Mouse (Mus musculus) hindbrain, embryonic 10.5 days (tissue): Measurements from ENCODE around the gene Rbm4b. TPM values are rescaled to one million over a fixed set of nuclear protein-coding genes. Genes with fewer than 3 reads are reported as not detected.

Experiments used
- DNase-seq: peaks from one replicate; pipeline ENCODE4 v3.0.0-alpha.2; 2017; ENCODE audit warnings: low spot score
- H3K27ac ChIP-seq: fragments of 300-500 bp; sonication (generic); 2 replicates; pipeline ENCODE4 v1.5.1; 2016; ENCODE audit warnings: mild to moderate bottlenecking, moderate library complexity
- H3K27me3 ChIP-seq: fragments of 300-500 bp; sonication (generic); 2 replicates; pipeline ENCODE4 v1.6.1; 2016; ENCODE audit warnings: mild to moderate bottlenecking; ENCODE audit not compliant: poor library complexity, insufficient read depth, severe bottlenecking
- H3K36me3 ChIP-seq: fragments of 300-500 bp; sonication (generic); 2 replicates; pipeline ENCODE4 v1.6.1; 2016; ENCODE audit warnings: mild to moderate bottlenecking, moderate library complexity
- H3K4me1 ChIP-seq: fragments of 300-500 bp; sonication (generic); replicated peaks from 2 replicates; pipeline ENCODE4 v1.6.1; 2016; ENCODE audit warnings: mild to moderate bottlenecking
- H3K4me3 ChIP-seq: fragments of 300-500 bp; sonication (generic); 2 replicates; pipeline ENCODE4 v1.5.1; 2016; ENCODE audit warnings: mild to moderate bottlenecking, moderate library complexity
- H3K9me3 ChIP-seq: fragments of 300-500 bp; sonication (generic); 2 replicates; pipeline ENCODE4 v1.6.1; 2016; ENCODE audit warnings: mild to moderate bottlenecking, moderate library complexity
- WGBS: fragments of 180-500 bp; shearing (Covaris S2); methylation state at CpG from one replicate; pipeline ENCODE4 v1.1.7; 2016; 5-methylcytosine and 5-hydroxymethylcytosine counted together
- polyA plus RNA-seq: library from polyadenylated mRNA; unstranded; fragments of >200 nt; fragmentation: Nextera tagmentation; extraction: Ambion mirVana; gene quantifications from 2 replicates; pipeline ENCODE4 v1.2.1, GENCODE M21; 2016

The Rbm4b gene
- polyA plus RNA-seq, 1 experiment from 2014 or later, result 124 TPM

GRCm38 (mm10) chr19:4720671-4721244 is 35.5 kb upstream of the Rbm4b start:
- 18% methylated on average over 11 of the region's 11 CpGs for WGBS
- Histone ChIP-seq H3K36me3 (peaks cover 48% of the 10 kb centered on the region), H3K4me1 (peaks cover 37% of the 10 kb centered on the region), H3K4me3 (peak overlapping the region; percentile 31), H3K27ac (peak overlapping the region; percentile 78), H3K9me3 (no peaks in the 10 kb centered on the region), H3K27me3 (peaks cover 23% of the 10 kb centered on the region)
- DNase-seq, result peak; percentile 35

- Histone ChIP-seq H3K27me3 (no peaks in the 10 kb centered on the region), H3K36me3 (peaks cover 89% of the 10 kb centered on the region)
- WGBS, result 92% methylated on average over 9 of the region's 9 CpGs
Measured at GRCm38 (mm10) chr19:4729186-4729585, 27.1 kb upstream of the Rbm4b start.

DNA sequence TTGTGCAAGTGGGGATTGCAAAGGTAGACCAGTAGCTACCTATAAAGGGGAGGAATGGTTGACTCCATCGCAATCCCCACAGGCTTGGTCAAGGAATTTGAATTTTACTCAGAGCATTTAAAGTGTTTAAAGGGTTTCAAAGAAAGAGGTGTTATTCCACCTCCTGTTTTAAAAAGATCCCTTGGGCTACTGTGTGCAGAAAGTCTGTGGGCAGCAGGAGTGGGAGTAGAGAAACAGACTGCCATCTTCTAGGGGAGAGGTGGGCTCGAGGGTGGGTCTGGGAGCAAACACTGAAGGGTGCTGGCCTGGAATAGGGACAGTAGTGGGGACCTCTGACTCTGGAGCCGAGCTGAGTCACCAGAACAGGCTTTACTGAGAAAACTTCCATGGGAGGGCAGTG is 23.2 kb upstream of the Rbm4b start:
- DNase-seq, result no peak

More at GRCm38 (mm10) chr19:4729186-4729585, 27.1 kb upstream of the Rbm4b start:
- Histone ChIP-seq H3K9me3 (no peaks in the 10 kb centered on the region), H3K27ac (no peak overlapping the region), H3K4me3 (no peak overlapping the region), H3K4me1 (no peaks in the 10 kb centered on the region)
- DNase-seq, result no peak

DNA sequence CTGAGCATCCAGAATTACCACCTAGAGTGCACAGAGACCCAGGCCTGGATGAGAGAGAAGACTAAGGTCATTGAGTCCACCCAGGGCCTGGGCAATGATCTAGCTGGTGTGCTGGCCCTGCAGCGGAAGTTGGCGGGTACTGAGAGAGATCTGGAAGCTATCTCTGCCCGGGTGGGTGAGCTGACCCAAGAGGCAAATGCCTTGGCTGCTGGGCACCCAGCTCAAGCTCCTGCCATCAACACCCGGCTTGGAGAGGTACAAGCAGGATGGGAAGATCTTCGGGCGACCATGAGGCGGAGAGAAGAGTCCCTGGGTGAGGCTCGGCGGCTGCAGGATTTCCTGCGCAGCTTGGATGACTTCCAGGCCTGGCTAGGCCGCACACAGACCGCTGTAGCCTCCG is 18.4 kb upstream of the Rbm4b start:
- Histone ChIP-seq H3K36me3 (peaks cover 95% of the 10 kb centered on the region), H3K4me3 (no peak overlapping the region), H3K27ac (no peak overlapping the region), H3K27me3 (no peaks in the 10 kb centered on the region), H3K9me3 (no peaks in the 10 kb centered on the region), H3K4me1 (no peaks in the 10 kb centered on the region)
- DNase-seq, result no peak
- 91% methylated on average over 13 of the region's 13 CpGs for WGBS

More for the DNA sequence above, 23.2 kb upstream of the Rbm4b start:
- Histone ChIP-seq H3K36me3 (peaks cover 88% of the 10 kb centered on the region), H3K9me3 (no peaks in the 10 kb centered on the region), H3K27me3 (no peaks in the 10 kb centered on the region), H3K4me1 (no peaks in the 10 kb centered on the region), H3K4me3 (no peak overlapping the region), H3K27ac (no peak overlapping the region)
- WGBS, result 94% methylated on average over 3 of the region's 3 CpGs

GRCm38 (mm10) chr19:4739053-4739452 is 17.2 kb upstream of the Rbm4b start:
- H3K4me3 ChIP-seq, result no peak overlapping the region
- no peaks in the 10 kb centered on the region for H3K4me1 ChIP-seq
- WGBS, result 94% methylated on average over 11 of the region's 11 CpGs
- H3K27me3 ChIP-seq, result no peaks in the 10 kb centered on the region
- H3K36me3 ChIP-seq, result peaks cover 90% of the 10 kb centered on the region
- H3K27ac ChIP-seq, result no peak overlapping the region
- H3K9me3 ChIP-seq, result no peaks in the 10 kb centered on the region
- DNase-seq, result no peak

DNA sequence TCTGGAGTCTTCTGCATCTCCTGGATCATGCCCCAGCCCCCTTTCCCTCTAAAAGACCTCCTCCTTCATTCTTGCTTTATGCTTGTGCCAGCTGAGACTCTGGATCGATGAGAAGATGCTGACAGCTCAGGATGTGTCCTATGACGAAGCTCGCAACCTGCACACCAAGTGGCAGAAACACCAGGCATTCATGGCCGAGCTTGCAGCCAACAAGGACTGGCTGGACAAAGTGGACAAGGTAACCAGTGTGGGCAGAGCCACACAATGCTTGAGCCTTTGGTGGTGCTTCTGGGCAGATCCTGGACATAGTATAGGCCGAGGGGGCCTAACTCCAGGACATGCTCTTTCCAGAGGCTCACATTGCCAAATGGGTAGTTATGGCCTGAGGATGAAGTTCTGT is 16.5 kb upstream of the Rbm4b start:
- Histone ChIP-seq H3K27ac (no peak overlapping the region), H3K36me3 (peaks cover 90% of the 10 kb centered on the region), H3K4me3 (no peak overlapping the region), H3K9me3 (no peaks in the 10 kb centered on the region), H3K4me1 (no peaks in the 10 kb centered on the region), H3K27me3 (no peaks in the 10 kb centered on the region)
- WGBS, result 87% methylated on average over 5 of the region's 5 CpGs
- no peak for DNase-seq

- WGBS, result 83% methylated on average over 10 of the region's 10 CpGs
- Histone ChIP-seq H3K9me3 (no peaks in the 10 kb centered on the region), H3K27me3 (no peaks in the 10 kb centered on the region), H3K4me3 (no peak overlapping the region), H3K36me3 (peaks cover 95% of the 10 kb centered on the region), H3K4me1 (no peaks in the 10 kb centered on the region), H3K27ac (no peak overlapping the region)
- DNase-seq, result no peak
Measured at GRCm38 (mm10) chr19:4741482-4741881, 14.8 kb upstream of the Rbm4b start.

DNA sequence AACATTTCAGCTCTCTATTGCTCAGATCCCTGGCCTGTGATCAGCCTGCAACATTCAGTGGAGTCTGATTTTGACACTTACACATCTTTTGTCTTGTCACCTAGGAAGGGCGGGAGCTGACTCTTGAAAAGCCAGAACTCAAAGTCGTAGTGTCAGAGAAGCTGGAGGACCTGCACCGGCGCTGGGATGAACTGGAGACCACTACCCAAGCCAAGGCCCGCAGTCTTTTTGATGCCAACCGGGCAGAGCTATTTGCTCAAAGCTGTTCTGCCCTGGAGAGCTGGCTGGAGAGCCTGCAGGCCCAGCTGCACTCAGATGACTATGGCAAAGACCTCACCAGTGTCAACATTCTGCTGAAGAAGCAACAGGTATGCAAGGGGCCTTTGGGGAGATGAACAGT is 14.1 kb upstream of the Rbm4b start:
- 94% methylated on average over 6 of the region's 6 CpGs for WGBS
- Histone ChIP-seq H3K27me3 (no peaks in the 10 kb centered on the region), H3K4me1 (no peaks in the 10 kb centered on the region), H3K36me3 (peaks cover 95% of the 10 kb centered on the region), H3K9me3 (no peaks in the 10 kb centered on the region), H3K4me3 (no peak overlapping the region), H3K27ac (no peak overlapping the region)
- DNase-seq, result no peak

DNA sequence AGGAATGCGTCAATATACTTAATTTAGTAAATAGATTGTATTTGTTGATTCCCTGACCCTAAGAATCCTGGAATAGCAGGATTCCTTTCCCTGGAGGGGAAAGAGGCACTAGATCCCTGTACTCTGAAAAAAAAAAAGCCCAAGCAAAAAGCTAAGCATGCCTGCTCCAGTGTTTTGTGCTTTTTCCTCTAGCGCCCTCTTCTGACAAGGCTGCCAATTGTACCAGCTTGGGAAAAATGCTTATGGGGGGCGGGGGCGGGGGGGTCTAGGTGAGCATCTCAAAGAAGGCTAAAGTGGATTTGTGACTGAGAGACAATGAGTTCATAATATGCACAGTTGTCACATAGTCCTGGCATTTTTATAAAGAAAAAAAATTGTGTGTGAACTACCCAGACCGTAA is 12.8 kb upstream of the Rbm4b start:
- Histone ChIP-seq H3K27me3 (no peaks in the 10 kb centered on the region), H3K9me3 (no peaks in the 10 kb centered on the region), H3K4me3 (no peak overlapping the region), H3K27ac (no peak overlapping the region), H3K4me1 (no peaks in the 10 kb centered on the region), H3K36me3 (peaks cover 95% of the 10 kb centered on the region)
- peak; percentile 31 for DNase-seq
- WGBS, result 41% methylated on average over 5 of the region's 5 CpGs

- DNase-seq, result no peak
- no peak overlapping the region for H3K27ac ChIP-seq
- 82% methylated on average over 14 of the region's 14 CpGs for WGBS
- no peaks in the 10 kb centered on the region for H3K4me1 ChIP-seq
- no peaks in the 10 kb centered on the region for H3K9me3 ChIP-seq
- H3K36me3 ChIP-seq, result peaks cover 95% of the 10 kb centered on the region
- H3K27me3 ChIP-seq, result no peaks in the 10 kb centered on the region
- H3K4me3 ChIP-seq, result no peak overlapping the region
Measured at GRCm38 (mm10) chr19:4744026-4744425, 12.3 kb upstream of the Rbm4b start.

DNA sequence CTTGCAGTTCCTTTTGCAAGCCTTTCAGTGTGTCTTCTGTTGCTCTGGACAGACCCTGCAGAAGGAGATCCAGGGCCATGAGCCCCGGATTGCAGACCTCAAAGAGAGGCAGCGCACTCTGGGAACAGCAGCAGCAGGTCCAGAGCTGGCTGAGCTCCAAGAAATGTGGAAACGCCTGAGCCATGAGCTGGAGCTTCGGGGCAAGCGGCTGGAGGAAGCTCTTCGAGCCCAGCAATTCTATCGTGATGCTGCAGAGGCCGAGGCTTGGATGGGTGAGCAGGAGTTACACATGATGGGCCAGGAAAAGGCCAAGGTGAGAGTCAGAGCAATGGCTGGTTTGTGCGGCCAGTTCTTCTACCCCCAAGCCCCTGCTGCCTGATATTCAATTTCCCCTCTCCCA is 11.2 kb upstream of the Rbm4b start:
- Histone ChIP-seq H3K4me1 (0 out of 2 replicates have a peak, but pooled peaks cover 3% of the 10 kb centered on the region), H3K36me3 (peaks cover 95% of the 10 kb centered on the region), H3K9me3 (no peaks in the 10 kb centered on the region), H3K4me3 (no peak overlapping the region), H3K27me3 (no peaks in the 10 kb centered on the region), H3K27ac (no peak overlapping the region)
- no peak for DNase-seq
- 89% methylated on average over 9 of the region's 9 CpGs for WGBS

DNA sequence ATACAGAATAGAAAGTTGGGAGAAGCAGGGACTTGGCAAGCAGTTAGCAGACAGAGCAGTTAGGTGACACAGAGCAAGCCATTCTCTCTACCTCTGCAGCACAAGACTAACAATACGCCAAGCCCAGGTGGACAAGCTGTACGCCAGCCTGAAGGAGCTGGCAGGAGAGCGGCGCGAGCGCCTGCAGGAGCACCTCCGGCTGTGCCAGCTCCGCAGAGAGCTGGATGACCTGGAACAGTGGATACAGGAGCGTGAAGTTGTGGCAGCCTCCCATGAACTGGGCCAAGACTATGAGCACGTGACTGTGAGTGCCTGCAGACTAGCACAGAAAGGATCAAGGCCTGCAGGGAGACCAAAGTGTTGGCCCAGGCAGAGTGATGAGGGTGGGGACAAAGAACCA is 10.6 kb upstream of the Rbm4b start:
- H3K4me3 ChIP-seq, result no peak overlapping the region
- no peaks in the 10 kb centered on the region for H3K9me3 ChIP-seq
- 95% methylated on average over 10 of the region's 10 CpGs for WGBS
- 0 out of 2 replicates have a peak, but pooled peaks cover 3% of the 10 kb centered on the region for H3K4me1 ChIP-seq
- H3K27ac ChIP-seq, result no peak overlapping the region
- DNase-seq, result no peak
- H3K27me3 ChIP-seq, result no peaks in the 10 kb centered on the region
- H3K36me3 ChIP-seq, result peaks cover 95% of the 10 kb centered on the region

GRCm38 (mm10) chr19:4746611-4747010 is 9.7 kb upstream of the Rbm4b start:
- H3K4me3 ChIP-seq, result no peak overlapping the region
- 85% methylated on average over 14 of the region's 14 CpGs for WGBS

More at GRCm38 (mm10) chr19:4746611-4747010, 9.7 kb upstream of the Rbm4b start:
- Histone ChIP-seq H3K9me3 (no peaks in the 10 kb centered on the region), H3K27me3 (no peaks in the 10 kb centered on the region), H3K27ac (no peak overlapping the region), H3K36me3 (peaks cover 95% of the 10 kb centered on the region), H3K4me1 (0 out of 2 replicates have a peak, but pooled peaks cover 5% of the 10 kb centered on the region)
- DNase-seq, result no peak
